Mouse (Mus musculus) lung, postnatal 0 days (tissue): ENCODE data around the gene Mif.
A peak's percentile ranks its signal among the peaks of the same experiment; 100 is the strongest.

Source experiments
- CTCF ChIP-seq: IDR thresholded peaks from 2 replicates; pipeline ENCODE4 v1.5.1; 2016; ENCODE audit warnings: antibody characterized with exemption, mild to moderate bottlenecking
- EP300 ChIP-seq: IDR thresholded peaks from 2 replicates; pipeline ENCODE4 v1.6.1; 2016; ENCODE audit warnings: antibody characterized with exemption, mild to moderate bottlenecking, control low read depth

GRCm38 (mm10) chr10:75818641-75819040 lies 41.4 kb downstream of the Mif start:
- TF ChIP-seq CTCF (peak; percentile 46), EP300 (no peak)
